Comparison of ENCODE assay signal across 14 mouse cellular contexts in genomic region chr9:34921941-34922340, GRCm38 (mm10).
DNase-seq lines count a peak whose midpoint lies in the region; ATAC-seq and TF ChIP-seq lines count a peak whose summit lies in the region.
"Had no signal": no experiment of that assay in that cellular context is flagged by ENCODE, and none has a peak within 500 bp of the region (broad histone marks: within the 10 kb centered on the region; RNA-seq: fewer than 3 reads in every experiment).

No protein-coding gene starts in this region.

- no peaks in the 10 kb centered on the region for H3K27me3 ChIP-seq in forebrain, embryonic 14.5 days (replicated peaks; ENCODE audit: control insufficient read depth, insufficient read depth, low read length)
- no peaks in the 10 kb centered on the region for H3K27me3 ChIP-seq in forebrain, embryonic 12.5 days
- H3K27me3 ChIP-seq: kidney, embryonic 15.5 days; limb, embryonic 13.5 days had no signal

- H3K4me2 ChIP-seq in forebrain, embryonic 14.5 days (ENCODE audit: low read length), result no peak overlapping the region
- H3K4me2 ChIP-seq in forebrain, embryonic 12.5 days, result no peak overlapping the region
- H3K4me2 ChIP-seq: hindbrain, embryonic 14.5 days; kidney, embryonic 15.5 days; limb, embryonic 13.5 days had no signal

- H3K36me3 ChIP-seq in forebrain, embryonic 14.5 days (ENCODE audit: control insufficient read depth, insufficient read depth, low read length), result no peaks in the 10 kb centered on the region
- H3K36me3 ChIP-seq in forebrain, embryonic 12.5 days (replicated peaks), result no peaks in the 10 kb centered on the region
- H3K36me3 ChIP-seq: kidney, embryonic 15.5 days; limb, embryonic 13.5 days had no signal

- no peaks in the 10 kb centered on the region for H3K9me3 ChIP-seq in forebrain, embryonic 14.5 days (replicated peaks; ENCODE audit: control insufficient read depth, low read length)
- no peaks in the 10 kb centered on the region for H3K9me3 ChIP-seq in forebrain, embryonic 12.5 days
- H3K9me3 ChIP-seq: kidney, embryonic 15.5 days; limb, embryonic 13.5 days had no signal

- H3K27ac ChIP-seq in forebrain, embryonic 14.5 days (ENCODE audit: low read depth, low read length), result no peak overlapping the region
- H3K27ac ChIP-seq in forebrain, embryonic 12.5 days, result no peak overlapping the region
- H3K27ac ChIP-seq: hindbrain, embryonic 14.5 days; kidney, embryonic 15.5 days; limb, embryonic 13.5 days had no signal

- H3K4me1 ChIP-seq in forebrain, embryonic 14.5 days (ENCODE audit: control insufficient read depth, insufficient read depth, low read length), result peaks cover 13% of the 10 kb centered on the region
- H3K4me1 ChIP-seq in forebrain, embryonic 12.5 days, result peaks cover 6% of the 10 kb centered on the region
- H3K4me1 ChIP-seq: kidney, embryonic 15.5 days had no signal

- TF ChIP-seq CTCF in brain, embryonic 14.5 days (IDR thresholded peaks at IDR 0.05; ENCODE audit: borderline replicate concordance, extremely low read depth, insufficient read depth, insufficient read length), result no peak

- H3K4me3 ChIP-seq in forebrain, embryonic 14.5 days (ENCODE audit: low read depth, low read length), result no peak overlapping the region
- H3K4me3 ChIP-seq in forebrain, embryonic 12.5 days (replicated peaks), result no peak overlapping the region
- H3K4me3 ChIP-seq: kidney, embryonic 15.5 days; limb, embryonic 13.5 days had no signal

- ATAC-seq in forebrain, embryonic 14.5 days, result no peak
- no peak for ATAC-seq in forebrain, embryonic 12.5 days (ENCODE audit: low FRiP score)
- ATAC-seq: liver, postnatal 0 days had no signal

- WGBS in forebrain, embryonic 14.5 days, result 56% methylated on average over 1 of the region's 1 CpGs
- WGBS in forebrain, embryonic 12.5 days, result 81% methylated on average over 1 of the region's 1 CpGs

- no peak for TF ChIP-seq POLR2A in brain, embryonic 14.5 days (IDR thresholded peaks at IDR 0.05; ENCODE audit: borderline replicate concordance, extremely low read depth, insufficient read depth, insufficient read length, poor library complexity, severe bottlenecking)

- peak; percentile 24 for DNase-seq in forebrain, embryonic 14.5 days (ENCODE audit: low spot score)
- peak; percentile 15 for DNase-seq in kidney, adult 9 months
- no peak for DNase-seq in kidney, postnatal 25 days
- DNase-seq in Muller cell, postnatal 12 days (ENCODE audit: inconsistent ontology term), result peak; percentile 80
- peak; percentile 51 for DNase-seq in brain, embryonic 14.5 days (ENCODE audit: low read depth)
- no peak for DNase-seq in right cerebral cortex, postnatal 4 days
- DNase-seq in thymus, adult 18-20 months, result no peak
- DNase-seq: cerebellum, adult 11 months; liver, postnatal 0 days; thymus, postnatal 36 days had no signal

- no peak overlapping the region for H3K9ac ChIP-seq in forebrain, embryonic 14.5 days (ENCODE audit: low read length)
- no peak overlapping the region for H3K9ac ChIP-seq in forebrain, embryonic 12.5 days
- H3K9ac ChIP-seq: hindbrain, embryonic 14.5 days; kidney, embryonic 15.5 days; limb, embryonic 13.5 days; liver, postnatal 0 days had no signal

Comparison
In these comparisons a context has a peak if more than half of its experiments do, and no peak if none do; other contexts are left out.
1. DNase-seq: peak in forebrain, embryonic 14.5 days (single experiment), kidney, adult 9 months (single experiment), Muller cell, postnatal 12 days (single experiment) and brain, embryonic 14.5 days (single experiment); none in kidney, postnatal 25 days (0 of 2), right cerebral cortex, postnatal 4 days (single experiment) and thymus, adult 18-20 months (0 of 2).